Mouse (Mus musculus) bone marrow macrophage, adult 2 months (primary cell): Measurements from ENCODE around the gene Map2k4.

Source experiments
- CTCF ChIP-seq: IDR thresholded peaks from 2 replicates; pipeline ENCODE4 v1.5.1; 2012; ENCODE audit warnings: low read depth, mild to moderate bottlenecking, low read length, moderate library complexity
- POLR2A ChIP-seq: IDR thresholded peaks from 2 replicates; pipeline ENCODE4 v1.6.1; 2012; ENCODE audit warnings: mild to moderate bottlenecking, low read depth, low read length, borderline replicate concordance

- no peak for TF ChIP-seq POLR2A
- no peak for TF ChIP-seq CTCF
These were observed 68.1 kb downstream of the Map2k4 start for GRCm38 (mm10) chr11:65719960-65720359.
